Mouse (Mus musculus) heart, embryonic 10.5 days (tissue): ENCODE data around the gene Dthd1. TPM values are rescaled to one million over a fixed set of nuclear protein-coding genes. Genes with fewer than 3 reads are reported as not detected.

Experiments
- DNase-seq: peaks from one replicate; pipeline ENCODE4 v3.0.0-alpha.2; 2017; ENCODE audit warnings: low spot score
- H3K27ac ChIP-seq: fragments of 300-500 bp; sonication (generic); 2 replicates; pipeline ENCODE4 v1.5.1; 2016; ENCODE audit warnings: mild to moderate bottlenecking
- H3K27me3 ChIP-seq: fragments of 300-500 bp; sonication (generic); 2 replicates; pipeline ENCODE4 v1.6.1; 2016; ENCODE audit warnings: mild to moderate bottlenecking; ENCODE audit not compliant: poor library complexity, insufficient read depth, severe bottlenecking
- H3K36me3 ChIP-seq: fragments of 300-500 bp; sonication (generic); 2 replicates; pipeline ENCODE4 v1.6.1; 2016; ENCODE audit warnings: mild to moderate bottlenecking, moderate library complexity
- H3K4me1 ChIP-seq: fragments of 300-500 bp; sonication (generic); 2 replicates; pipeline ENCODE4 v1.6.1; 2016; ENCODE audit warnings: mild to moderate bottlenecking
- H3K4me3 ChIP-seq: fragments of 300-500 bp; sonication (generic); 2 replicates; pipeline ENCODE4 v1.5.1; 2016; ENCODE audit warnings: mild to moderate bottlenecking, moderate library complexity
- H3K9me3 ChIP-seq: fragments of 300-500 bp; sonication (generic); 2 replicates; pipeline ENCODE4 v1.6.1; 2016; ENCODE audit warnings: mild to moderate bottlenecking, moderate library complexity
- WGBS: fragments of 180-500 bp; shearing (Covaris S2); methylation state at CpG from one replicate; pipeline ENCODE4 v1.1.7; 2016; 5-methylcytosine and 5-hydroxymethylcytosine counted together
- polyA plus RNA-seq: library from polyadenylated mRNA; unstranded; fragments of >200 nt; fragmentation: Nextera tagmentation; extraction: Ambion mirVana; gene quantifications from 2 replicates; pipeline ENCODE4 v1.2.1, GENCODE M21; 2016

Dthd1 gene
- polyA plus RNA-seq, 1 experiment from 2014 or later = 0.33 TPM

DNA sequence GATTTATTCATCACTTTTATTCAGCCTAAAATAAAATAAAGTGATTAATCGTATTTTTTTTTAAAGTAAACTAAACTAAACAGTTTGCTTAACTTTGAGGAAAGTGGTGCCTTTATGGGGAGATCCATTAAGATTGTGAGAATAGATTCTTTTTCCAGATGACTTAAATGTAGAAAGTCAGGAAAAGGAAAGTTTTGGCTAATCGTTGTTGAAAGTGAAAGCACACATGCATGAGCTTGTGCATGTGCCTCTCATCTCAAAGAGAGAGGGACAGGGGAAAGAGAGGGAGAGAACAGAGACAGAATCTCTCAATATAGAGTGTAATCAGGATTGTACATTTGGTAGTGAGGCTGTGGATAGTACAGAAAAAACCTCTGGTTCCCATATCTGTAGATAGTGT, 5.9 kb downstream of the Dthd1 start:
- Histone ChIP-seq H3K36me3 (no peaks in the 10 kb centered on the region), H3K27ac (no peak overlapping the region), H3K9me3 (no peaks in the 10 kb centered on the region), H3K4me3 (no peak overlapping the region), H3K4me1 (no peaks in the 10 kb centered on the region), H3K27me3 (no peaks in the 10 kb centered on the region)
- 78% methylated on average over 2 of the region's 2 CpGs for WGBS
- no peak for DNase-seq

DNA sequence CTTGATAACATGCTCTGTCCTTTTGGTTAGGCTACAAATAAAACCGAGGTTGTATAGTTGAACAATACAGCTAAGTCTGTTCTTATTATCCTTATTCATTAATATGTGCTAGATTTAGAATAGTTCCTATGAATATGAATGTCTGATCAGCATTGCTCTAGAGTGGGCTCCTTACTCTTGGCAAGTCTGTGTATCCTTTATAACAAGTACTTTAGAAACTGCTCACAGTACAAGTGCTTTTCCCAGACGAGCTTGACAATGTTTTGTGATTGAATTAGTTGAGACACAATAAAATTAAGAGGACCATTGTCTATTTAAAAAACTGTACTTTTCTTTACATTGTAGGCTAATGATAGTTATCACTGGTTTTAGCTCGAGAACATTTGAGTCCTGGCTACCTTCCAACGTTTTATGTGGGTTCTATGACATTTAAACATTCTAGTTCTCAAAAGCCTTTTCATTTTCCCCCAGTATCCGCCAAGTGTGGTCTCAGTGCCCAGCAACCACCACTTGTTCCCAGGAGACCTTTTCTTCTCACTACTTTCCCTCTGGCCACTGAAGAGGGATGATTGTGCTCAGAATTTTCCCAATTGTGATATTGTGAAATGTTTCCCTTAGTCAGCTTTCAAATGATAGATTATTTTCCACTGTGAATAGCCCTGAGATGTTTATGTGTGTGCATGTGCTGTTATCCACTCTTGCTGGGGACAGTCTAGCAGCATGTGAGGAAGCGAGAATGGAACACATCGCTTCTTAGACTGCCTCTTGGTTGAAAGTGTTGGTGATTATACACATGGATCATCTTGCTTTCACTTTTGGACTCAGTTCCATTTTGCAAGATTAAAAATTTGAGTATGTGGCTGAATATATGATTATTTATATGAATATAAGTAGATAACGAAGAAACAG, 7.0 kb downstream of the Dthd1 start:
- Histone ChIP-seq H3K4me3 (no peak overlapping the region), H3K9me3 (no peaks in the 10 kb centered on the region), H3K4me1 (no peaks in the 10 kb centered on the region), H3K27ac (no peak overlapping the region), H3K36me3 (no peaks in the 10 kb centered on the region), H3K27me3 (no peaks in the 10 kb centered on the region)
- WGBS = 75% methylated on average over 8 of the region's 8 CpGs
- DNase-seq = no peak

GRCm38 (mm10) chr5:62842955-62843730, 29.5 kb downstream of the Dthd1 start:
- Histone ChIP-seq H3K4me1 (no peaks in the 10 kb centered on the region), H3K9me3 (no peaks in the 10 kb centered on the region), H3K36me3 (no peaks in the 10 kb centered on the region), H3K27ac (no peak overlapping the region), H3K4me3 (no peak overlapping the region), H3K27me3 (no peaks in the 10 kb centered on the region)
- WGBS = 88% methylated on average over 3 of the region's 3 CpGs
- no peak for DNase-seq

DNA sequence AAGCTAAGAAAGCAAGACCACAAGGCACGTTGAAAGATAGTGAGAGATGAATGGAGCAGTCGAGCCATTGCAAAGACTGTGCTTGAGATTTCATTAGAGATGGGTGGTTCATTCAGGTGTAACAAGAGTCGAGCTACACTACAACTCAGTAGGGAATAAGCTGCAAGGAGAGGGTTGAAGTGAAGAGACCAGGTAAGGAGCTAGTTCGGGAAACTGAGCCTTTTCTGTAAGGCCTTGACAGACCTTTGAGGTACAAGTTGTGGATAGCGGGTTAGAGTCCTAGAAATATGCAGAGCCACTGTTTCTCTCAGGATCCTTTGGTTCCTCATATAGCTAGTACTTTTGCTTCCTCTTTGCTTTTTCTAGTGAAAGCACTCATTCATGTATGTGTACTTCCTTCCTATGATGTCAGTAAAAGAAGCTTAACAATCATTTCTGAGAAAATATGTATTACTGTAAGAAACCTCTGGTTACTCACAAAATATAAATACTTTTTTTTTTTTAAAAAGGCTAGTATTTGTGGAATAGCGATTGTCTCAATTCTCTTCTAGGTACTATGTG, 33.0 kb downstream of the Dthd1 start:
- no peak overlapping the region for H3K4me3 ChIP-seq
- no peak overlapping the region for H3K27ac ChIP-seq
- WGBS = 83% methylated on average over 6 of the region's 6 CpGs
- H3K4me1 ChIP-seq = no peaks in the 10 kb centered on the region
- no peaks in the 10 kb centered on the region for H3K27me3 ChIP-seq
- no peaks in the 10 kb centered on the region for H3K36me3 ChIP-seq
- H3K9me3 ChIP-seq = no peaks in the 10 kb centered on the region
- no peak for DNase-seq

- no peak for DNase-seq
- H3K4me1 ChIP-seq = no peaks in the 10 kb centered on the region
- WGBS = 60% methylated on average over 2 of the region's 2 CpGs
- no peaks in the 10 kb centered on the region for H3K9me3 ChIP-seq
- H3K27ac ChIP-seq = no peak overlapping the region
- H3K27me3 ChIP-seq = no peaks in the 10 kb centered on the region
- no peaks in the 10 kb centered on the region for H3K36me3 ChIP-seq
- no peak overlapping the region for H3K4me3 ChIP-seq
Observed at GRCm38 (mm10) chr5:62851337-62851736, 37.7 kb downstream of the Dthd1 start.

GRCm38 (mm10) chr5:62854361-62854844, 40.8 kb downstream of the Dthd1 start:
- Histone ChIP-seq H3K4me3 (no peak overlapping the region), H3K27me3 (no peaks in the 10 kb centered on the region), H3K36me3 (no peaks in the 10 kb centered on the region), H3K27ac (no peak overlapping the region), H3K9me3 (no peaks in the 10 kb centered on the region), H3K4me1 (no peaks in the 10 kb centered on the region)
- 95% methylated on average over 4 of the region's 4 CpGs for WGBS
- DNase-seq = no peak

- whole genome bisulfite sequencing = 64% methylated on average over 1 of the region's 1 CpGs
- Histone ChIP-seq H3K36me3 (no peaks in the 10 kb centered on the region), H3K4me1 (no peaks in the 10 kb centered on the region), H3K27me3 (no peaks in the 10 kb centered on the region), H3K4me3 (no peak overlapping the region), H3K27ac (no peak overlapping the region), H3K9me3 (no peaks in the 10 kb centered on the region)
- DNase-seq = no peak
Observed at GRCm38 (mm10) chr5:62857502-62857901, 43.9 kb downstream of the Dthd1 start.

- WGBS = 60% methylated on average over 2 of the region's 2 CpGs
- H3K9me3 ChIP-seq = no peaks in the 10 kb centered on the region
- no peaks in the 10 kb centered on the region for H3K27me3 ChIP-seq
- H3K36me3 ChIP-seq = no peaks in the 10 kb centered on the region
- DNase-seq = no peak
- H3K4me3 ChIP-seq = no peak overlapping the region
- no peaks in the 10 kb centered on the region for H3K4me1 ChIP-seq
- no peak overlapping the region for H3K27ac ChIP-seq
Observed at GRCm38 (mm10) chr5:62858282-62858681, 44.7 kb downstream of the Dthd1 start.

DNA sequence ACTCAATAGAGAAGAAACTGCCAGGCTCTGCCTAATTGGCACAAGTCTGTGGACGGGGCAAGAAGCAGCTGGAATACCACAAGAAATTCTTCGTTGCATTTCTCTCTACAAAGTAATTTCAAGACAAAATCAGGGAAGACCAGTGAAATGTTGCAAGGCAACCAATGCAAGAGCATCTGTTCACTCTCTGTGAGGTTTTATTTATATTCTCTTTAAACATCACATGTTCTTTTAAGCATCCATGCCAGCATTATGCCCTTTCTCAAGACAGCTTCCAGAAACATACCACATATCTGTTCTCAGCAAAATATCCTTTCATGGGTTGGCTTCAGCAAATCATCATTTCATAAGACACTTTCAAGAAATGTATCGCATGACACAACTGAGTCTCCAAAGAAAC, 50.7 kb downstream of the Dthd1 start:
- Histone ChIP-seq H3K27ac (no peak overlapping the region), H3K9me3 (no peaks in the 10 kb centered on the region), H3K4me1 (no peaks in the 10 kb centered on the region), H3K36me3 (no peaks in the 10 kb centered on the region), H3K4me3 (no peak overlapping the region), H3K27me3 (no peaks in the 10 kb centered on the region)
- WGBS = 83% methylated on average over 3 of the region's 3 CpGs
- DNase-seq = no peak

GRCm38 (mm10) chr5:62867003-62867402, 53.4 kb downstream of the Dthd1 start:
- Histone ChIP-seq H3K4me1 (no peaks in the 10 kb centered on the region), H3K27ac (no peak overlapping the region), H3K27me3 (no peaks in the 10 kb centered on the region), H3K4me3 (no peak overlapping the region), H3K9me3 (no peaks in the 10 kb centered on the region), H3K36me3 (no peaks in the 10 kb centered on the region)
- DNase-seq = no peak

DNA sequence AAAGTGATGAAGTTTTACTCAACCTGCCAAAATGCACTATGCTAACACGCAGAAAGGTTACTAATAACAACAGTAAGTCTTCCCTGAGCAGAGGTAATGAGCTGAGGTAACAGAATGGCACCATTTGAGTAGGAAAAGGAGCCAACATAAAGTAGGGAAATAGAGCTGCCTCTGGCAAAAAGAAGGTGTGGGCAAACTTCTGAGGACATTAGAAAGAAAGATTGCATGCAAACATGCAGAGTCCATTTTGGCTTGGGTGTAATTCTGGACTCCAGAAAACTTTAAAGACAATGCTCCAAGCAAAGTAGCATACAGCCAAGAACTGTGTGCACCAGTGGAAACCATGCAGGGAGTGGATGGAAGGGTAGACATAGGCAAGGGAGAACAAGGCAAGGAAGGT, 65.9 kb downstream of the Dthd1 start:
- Histone ChIP-seq H3K36me3 (no peaks in the 10 kb centered on the region), H3K4me3 (no peak overlapping the region), H3K9me3 (no peaks in the 10 kb centered on the region), H3K4me1 (no peaks in the 10 kb centered on the region), H3K27ac (no peak overlapping the region), H3K27me3 (no peaks in the 10 kb centered on the region)
- DNase-seq = no peak
- 63% methylated on average over 1 of the region's 1 CpGs for WGBS

GRCm38 (mm10) chr5:62895326-62895725, 81.7 kb downstream of the Dthd1 start:
- Histone ChIP-seq H3K4me3 (no peak overlapping the region), H3K27ac (no peak overlapping the region), H3K4me1 (no peaks in the 10 kb centered on the region), H3K9me3 (no peaks in the 10 kb centered on the region), H3K27me3 (no peaks in the 10 kb centered on the region), H3K36me3 (no peaks in the 10 kb centered on the region)
- no peak for DNase-seq
- 50% methylated on average over 3 of the region's 3 CpGs for WGBS

- Histone ChIP-seq H3K4me3 (no peak overlapping the region), H3K36me3 (no peaks in the 10 kb centered on the region), H3K4me1 (no peaks in the 10 kb centered on the region), H3K27me3 (no peaks in the 10 kb centered on the region), H3K9me3 (no peaks in the 10 kb centered on the region), H3K27ac (no peak overlapping the region)
- DNase-seq = no peak
- WGBS = 76% methylated on average over 2 of the region's 2 CpGs
Observed at GRCm38 (mm10) chr5:62906954-62907353, 93.3 kb downstream of the Dthd1 start.
